Mouse (Mus musculus) naive thymus-derived CD4-positive, alpha-beta T cell, adult 2 months (primary cell): ENCODE measurements around the gene Spon1.

ENCODE experiments used
- DNase-seq: peaks from one replicate; pipeline ENCODE4 v3.0.0-alpha.2; 2011; ENCODE audit warnings: low read depth

Gene Spon1

DNA sequence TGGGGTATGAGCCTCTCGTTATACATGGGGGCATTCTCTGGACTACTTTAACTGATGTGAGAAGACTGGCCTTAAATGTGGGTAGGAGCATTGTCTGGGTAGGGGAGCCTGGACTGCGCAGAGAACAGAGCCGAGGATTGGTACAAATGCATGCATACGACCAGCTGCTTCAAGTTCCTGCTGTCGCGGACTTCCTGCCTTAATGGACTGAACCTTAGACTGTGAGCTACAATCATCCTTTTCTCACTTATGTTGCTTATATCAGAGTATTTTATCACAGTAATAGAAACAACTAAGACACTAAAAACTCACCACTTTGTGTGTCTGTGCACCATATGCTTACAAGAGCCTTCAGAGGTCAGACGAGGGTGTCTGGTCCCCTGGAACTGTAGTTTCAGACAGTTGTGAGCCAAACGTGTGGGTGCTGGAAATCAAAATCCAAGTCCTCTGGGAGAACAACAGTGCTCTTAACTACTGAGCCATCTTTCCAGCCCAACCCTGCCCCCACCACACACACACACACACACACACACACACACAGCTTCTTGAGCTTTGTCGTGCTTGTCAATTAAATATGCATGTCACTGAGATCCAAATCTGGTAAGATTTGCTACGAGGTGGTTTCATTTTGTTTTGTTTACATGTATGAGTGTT is 325.2 kb downstream of the Spon1 start:
- peak; percentile 61 for DNase-seq
